Mouse (Mus musculus) heart, postnatal 0 days (tissue): ENCODE data around the gene Hivep1.

Experiments used
- CTCF ChIP-seq: IDR thresholded peaks from 2 replicates; pipeline ENCODE4 v1.5.1; 2016; ENCODE audit warnings: antibody characterized with exemption, control low read depth, low read depth
- EP300 ChIP-seq: IDR thresholded peaks from 2 replicates; pipeline ENCODE4 v1.6.1; 2016; ENCODE audit warnings: antibody characterized with exemption, low read depth

- no peak for TF ChIP-seq CTCF
- no peak for TF ChIP-seq EP300
Measured at GRCm38 (mm10) chr13:42053656-42054055, 1.8 kb downstream of the Hivep1 start.
